Mouse (Mus musculus): ENCODE data around the gene Trim21.

Gene Trim21

GRCm38 (mm10) chr7:102564999-102565997 lies at the start of gene Trim21:
Trim21 (minus strand) TSS chr7:102565486.
- peak; percentile 87 for DNase-seq (ENCODE audit: low spot score)

GRCm38 (mm10) chr7:102597378-102598031 lies 32.2 kb upstream of the Trim21 start, which contains the start of gene Olfr552:
Olfr552 (plus strand) TSS chr7:102597770.
- DNase-seq (ENCODE audit: low spot score), result no peak

DNA sequence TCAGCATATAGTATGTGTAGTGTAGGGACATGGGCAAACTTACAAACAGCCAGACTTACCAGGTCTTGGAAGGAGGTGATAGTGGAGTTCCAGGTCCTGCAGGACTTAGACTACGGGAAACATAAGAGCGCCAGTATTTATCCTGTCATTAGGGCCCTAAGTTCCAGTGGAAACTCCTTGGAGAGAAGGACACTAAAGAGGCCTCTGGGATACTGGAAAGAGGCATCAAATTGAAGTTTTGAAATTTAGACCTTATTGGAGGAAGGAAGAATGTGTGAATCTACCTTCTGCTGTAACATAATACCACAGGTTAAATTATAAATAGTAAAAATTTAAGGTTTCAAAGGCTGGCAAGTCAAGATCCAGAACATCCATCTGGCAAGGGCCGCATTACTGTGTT lies 26.5 kb upstream of the Trim21 start, which contains the start of gene Olfr551:
Gene Olfr551 (minus strand): TSS at position 101 of the 400 bp plus-strand sequence.
- no peak for DNase-seq (ENCODE audit: low spot score)

GRCm38 (mm10) chr7:102575998-102576397 lies 10.7 kb upstream of the Trim21 start:
- no peak for DNase-seq (ENCODE audit: low spot score)

DNA sequence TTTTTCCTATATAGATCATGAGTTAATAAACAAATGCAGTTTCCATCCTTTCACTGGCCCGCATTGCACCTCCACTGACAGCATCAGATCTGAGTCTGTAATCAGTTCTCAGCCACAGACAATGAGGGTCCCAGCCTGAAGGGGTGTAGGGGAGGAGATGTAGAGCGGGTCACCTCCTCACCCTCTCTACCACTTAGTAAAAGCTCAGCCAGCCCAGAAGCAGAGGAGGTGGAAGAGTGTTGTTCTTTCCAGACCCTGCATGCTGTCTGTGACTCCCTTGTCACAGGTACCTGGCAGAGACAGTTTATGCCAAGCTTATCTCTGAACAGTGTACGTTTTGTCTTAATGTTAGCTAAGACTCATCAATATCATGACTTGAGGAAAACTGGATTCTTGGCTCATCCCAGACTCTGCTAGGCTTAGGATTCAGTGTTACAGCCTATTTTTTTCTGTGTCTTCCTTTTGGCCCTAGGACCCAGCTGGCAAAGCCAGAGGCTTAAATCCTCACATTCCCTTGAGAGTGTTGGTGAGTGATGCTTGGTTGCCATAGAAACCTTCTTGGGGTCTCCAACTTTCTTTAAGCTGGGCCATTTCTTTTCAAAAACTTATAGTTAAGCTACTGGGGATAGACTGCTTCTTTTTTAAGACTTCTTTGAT lies 8.0 kb upstream of the Trim21 start:
- DNase-seq (ENCODE audit: low spot score), result no peak

- DNase-seq (ENCODE audit: low spot score), result no peak
These were observed 5.9 kb upstream of the Trim21 start, which contains the start of gene Olfr550 for GRCm38 (mm10) chr7:102571142-102571541. Olfr550 (plus strand) TSS chr7:102571442.

- no peak for DNase-seq (ENCODE audit: low spot score)
These were observed 933 bp upstream of the Trim21 start for GRCm38 (mm10) chr7:102566219-102566618.

DNA sequence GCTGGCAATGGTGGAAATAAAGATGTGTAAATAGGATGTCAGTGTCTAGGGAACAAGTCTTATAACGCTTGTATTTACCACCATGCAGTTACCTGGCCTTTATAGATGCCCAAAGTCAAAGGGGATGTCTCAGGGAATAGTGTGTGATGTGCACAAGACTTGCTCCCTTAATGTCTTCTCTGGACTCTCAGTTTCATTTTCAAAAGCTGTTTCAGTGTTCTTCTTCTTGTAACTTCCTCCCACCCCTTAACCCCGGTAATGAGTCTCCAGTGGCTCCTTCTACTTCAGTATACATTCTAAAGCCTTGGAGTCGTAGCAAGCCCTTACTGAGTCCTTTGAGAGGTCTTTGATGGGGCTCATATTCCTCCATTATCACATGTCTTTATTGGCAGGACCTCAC lies 12.0 kb downstream of the Trim21 start:
- no peak for DNase-seq (ENCODE audit: low spot score)

- no peak for DNase-seq (ENCODE audit: low spot score)
These were observed 15.7 kb downstream of the Trim21 start, which contains the start of gene Olfr549 for GRCm38 (mm10) chr7:102549570-102549969. Olfr549 (plus strand) TSS chr7:102549870.

DNA sequence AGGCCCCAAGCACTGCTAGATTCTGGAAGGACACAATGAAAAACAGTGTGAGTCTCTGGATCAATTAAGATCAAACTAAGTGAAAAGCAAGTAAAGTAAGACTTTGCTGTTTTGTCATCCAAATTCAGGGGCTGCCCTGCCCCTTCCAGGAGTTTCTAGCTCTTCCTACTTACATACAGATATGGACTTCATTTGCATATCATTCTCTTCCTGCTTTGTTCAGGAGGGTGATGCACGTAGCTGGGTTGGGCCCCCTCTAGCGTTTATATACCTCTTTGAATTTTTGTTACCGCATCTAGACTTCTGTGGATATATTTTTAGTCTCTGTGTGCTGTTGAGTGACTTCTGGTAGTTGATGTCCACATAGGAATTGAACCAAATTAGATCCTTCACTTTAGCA lies 24.0 kb downstream of the Trim21 start:
- DNase-seq (ENCODE audit: low spot score), result no peak

DNA sequence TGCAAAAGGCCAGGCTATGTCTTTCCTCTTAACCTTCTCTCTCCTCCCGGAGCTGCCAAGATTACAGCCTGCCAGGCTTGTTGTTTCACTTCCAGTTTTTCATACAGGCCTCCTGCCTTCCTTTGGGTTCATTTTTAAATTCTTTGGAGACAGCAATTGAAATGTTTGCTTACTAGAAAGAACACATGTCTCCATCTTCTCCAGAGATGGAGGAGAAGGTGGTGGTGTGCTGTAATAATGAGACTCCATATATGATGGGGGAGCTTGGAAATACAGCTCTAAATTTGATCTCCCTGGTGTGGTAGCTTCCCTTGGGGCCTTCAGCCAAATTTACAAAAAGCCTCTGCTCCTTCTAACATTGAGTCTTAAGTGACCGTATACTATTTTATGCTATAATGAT lies 24.7 kb downstream of the Trim21 start, which contains the start of gene Olfr548-ps1:
Gene Olfr548-ps1 (plus strand): TSS at position 301 of the 400 bp plus-strand sequence.
- DNase-seq (ENCODE audit: low spot score), result no peak

DNA sequence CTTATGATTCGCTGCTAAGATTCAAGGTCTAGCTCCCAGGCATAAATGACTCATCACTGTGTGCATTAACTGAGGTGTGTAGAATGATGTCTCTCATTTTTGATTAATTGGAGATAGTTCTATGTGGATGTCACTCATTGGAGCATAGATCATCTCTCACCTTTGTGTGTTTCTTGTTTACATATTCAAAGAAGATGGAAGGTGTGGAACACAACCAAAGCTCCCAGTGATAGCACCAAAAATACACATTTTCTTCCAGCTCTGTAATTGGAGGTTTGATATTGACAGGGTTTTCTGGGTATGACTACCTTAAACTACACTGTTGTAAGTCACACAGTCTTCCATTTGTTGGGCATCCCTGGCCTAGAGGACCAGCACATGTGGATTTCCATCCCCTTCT lies 30.8 kb downstream of the Trim21 start, which contains the start of gene Olfr547:
Gene Olfr547 (plus strand): TSS at position 301 of the 400 bp plus-strand sequence.
- DNase-seq (ENCODE audit: low spot score), result no peak

GRCm38 (mm10) chr7:102529052-102529451 lies 36.2 kb downstream of the Trim21 start:
- no peak for DNase-seq (ENCODE audit: low spot score)

DNA sequence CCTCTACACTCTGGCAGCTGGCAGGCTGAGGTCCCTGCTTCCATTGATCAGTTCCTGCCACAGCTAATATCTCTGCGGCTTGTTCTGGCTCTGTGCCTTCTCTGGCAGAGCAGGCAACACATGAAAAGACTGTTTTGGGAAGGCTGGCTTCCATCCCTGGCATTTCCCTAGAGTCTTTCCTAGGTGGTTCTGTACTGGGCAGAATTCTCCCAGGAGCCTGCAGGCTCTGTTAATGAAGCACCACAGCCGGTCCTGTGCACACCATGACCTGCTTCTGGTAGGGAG lies 48.3 kb downstream of the Trim21 start:
- no peak for DNase-seq (ENCODE audit: low spot score)

DNA sequence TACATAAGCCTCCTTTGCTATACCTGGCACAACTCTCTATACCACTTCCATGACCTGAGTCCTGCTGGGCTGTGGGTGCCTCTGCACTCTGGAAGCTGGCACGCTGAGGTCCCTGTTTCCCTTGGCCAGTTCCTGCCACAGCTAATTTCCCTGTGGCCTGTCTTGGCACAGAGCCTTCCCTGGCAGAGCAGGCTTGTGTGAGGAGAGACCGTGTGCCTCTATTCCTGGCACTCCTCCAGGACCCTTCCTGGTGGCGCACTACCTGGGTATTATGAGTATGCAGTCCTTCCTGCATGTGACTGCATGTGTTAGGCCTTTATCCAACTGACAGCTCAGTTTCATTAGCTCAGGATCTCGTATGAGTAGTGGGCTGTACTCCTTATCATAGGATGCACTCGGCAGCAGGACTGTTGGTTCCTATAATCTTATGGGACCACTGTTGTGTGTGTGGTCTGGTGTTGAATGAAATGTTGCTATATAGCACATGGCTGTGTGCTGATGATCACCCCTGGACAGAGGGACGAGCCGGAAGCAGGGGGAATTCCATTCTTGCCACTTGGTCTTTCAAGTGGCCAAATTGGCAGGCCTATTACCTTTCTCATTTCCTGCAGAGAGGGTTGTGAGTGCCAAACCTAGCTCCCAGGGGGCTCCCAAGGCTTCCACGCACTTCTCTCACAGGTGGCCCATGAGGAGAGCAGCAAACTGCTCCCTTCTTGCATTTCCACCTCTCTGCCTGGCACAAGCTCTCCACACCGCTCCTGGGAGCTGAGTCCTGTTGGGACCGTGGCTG lies 48.8 kb downstream of the Trim21 start:
- DNase-seq (ENCODE audit: low spot score), result no peak

DNA sequence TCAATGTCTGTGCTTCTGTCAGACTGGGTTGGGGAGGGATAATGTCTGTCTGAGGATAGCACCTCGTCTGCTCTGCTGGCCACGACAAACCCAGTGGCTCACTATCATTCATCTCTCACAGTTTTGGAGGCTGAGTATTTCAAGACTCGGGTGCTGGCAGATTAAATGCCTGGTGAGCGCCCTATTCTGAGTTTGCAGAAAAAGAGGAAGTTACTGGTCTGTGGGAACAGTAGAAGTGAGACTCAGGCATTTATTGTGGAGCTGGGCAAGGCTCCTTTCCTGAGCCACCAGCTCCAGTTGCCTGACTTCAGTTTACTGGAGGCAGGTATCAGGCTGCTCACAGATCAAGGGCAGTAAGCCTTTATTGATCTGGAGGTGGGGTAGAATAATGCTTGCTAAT lies 51.1 kb downstream of the Trim21 start:
- DNase-seq (ENCODE audit: low spot score), result no peak

DNA sequence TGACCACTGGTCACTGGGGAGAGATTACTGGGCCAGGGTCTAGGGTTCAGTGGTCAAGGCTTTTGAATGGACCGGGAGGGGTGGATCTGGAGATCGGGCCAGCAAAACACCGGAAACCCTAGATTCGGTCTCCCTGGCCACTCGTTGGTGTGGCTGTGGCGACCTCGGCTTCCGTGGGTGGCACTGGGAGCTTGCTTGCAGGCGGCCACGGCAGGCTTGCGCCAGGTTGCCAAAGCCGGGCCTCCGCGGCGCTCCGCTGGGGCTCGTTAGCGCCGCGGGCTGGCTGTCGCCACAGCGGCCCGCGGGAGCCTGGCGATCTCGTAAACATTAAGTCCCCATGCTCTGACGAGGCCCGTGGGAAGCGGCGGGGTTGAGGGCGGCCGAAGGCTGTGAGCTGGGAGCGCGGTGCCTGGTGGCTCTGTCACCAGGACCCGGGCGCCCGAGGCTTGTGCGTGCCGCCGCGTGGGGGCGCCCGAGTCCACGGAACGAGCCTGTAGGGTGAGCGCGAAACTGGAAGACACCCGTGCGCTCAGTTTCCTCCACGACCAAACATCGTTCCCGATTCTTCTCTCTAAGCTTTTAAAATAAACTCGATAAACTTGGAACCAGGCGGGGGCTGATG lies 52.4 kb downstream of the Trim21 start:
- DNase-seq (ENCODE audit: low spot score), result peak; percentile 60

DNA sequence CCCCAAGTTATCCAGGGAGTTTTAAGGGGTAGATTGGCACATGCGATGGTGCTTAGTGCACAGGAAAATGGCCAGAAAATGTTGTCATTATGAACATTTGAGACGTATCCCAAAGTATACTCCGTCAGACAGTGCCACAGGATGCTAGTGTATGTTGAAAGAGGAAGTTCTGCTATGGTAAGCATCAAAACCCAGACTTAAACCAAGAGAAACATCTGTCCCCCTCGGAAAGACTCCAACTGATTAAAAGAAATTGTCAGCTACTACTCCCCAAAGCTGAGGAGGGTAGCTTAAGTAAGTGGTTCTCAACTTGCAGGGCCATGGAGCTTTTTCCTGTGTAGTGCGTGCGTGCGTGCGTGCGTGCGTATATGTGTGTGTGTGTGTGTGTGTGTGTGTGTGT lies 53.4 kb downstream of the Trim21 start:
- no peak for DNase-seq (ENCODE audit: low spot score)

DNA sequence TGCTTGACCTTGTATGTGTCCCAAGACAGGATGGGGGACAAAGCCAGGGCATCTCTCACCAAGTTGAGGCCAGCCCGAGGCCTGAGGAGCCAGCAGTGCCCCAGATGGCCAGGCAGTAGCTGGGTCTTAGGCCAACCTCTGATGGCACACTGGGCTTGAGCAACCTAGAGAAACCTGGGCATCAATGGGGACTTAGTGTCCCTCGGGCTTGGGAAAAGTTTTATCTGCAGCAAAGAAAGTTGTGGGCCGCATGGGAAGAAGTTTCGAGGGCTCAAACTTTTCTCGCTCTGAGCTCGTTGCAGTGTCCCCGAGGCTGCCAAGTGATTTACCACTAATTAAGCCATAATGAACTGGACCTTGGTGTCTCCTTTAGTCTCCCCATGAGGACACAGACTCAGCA lies 55.6 kb downstream of the Trim21 start:
- DNase-seq (ENCODE audit: low spot score), result no peak

DNA sequence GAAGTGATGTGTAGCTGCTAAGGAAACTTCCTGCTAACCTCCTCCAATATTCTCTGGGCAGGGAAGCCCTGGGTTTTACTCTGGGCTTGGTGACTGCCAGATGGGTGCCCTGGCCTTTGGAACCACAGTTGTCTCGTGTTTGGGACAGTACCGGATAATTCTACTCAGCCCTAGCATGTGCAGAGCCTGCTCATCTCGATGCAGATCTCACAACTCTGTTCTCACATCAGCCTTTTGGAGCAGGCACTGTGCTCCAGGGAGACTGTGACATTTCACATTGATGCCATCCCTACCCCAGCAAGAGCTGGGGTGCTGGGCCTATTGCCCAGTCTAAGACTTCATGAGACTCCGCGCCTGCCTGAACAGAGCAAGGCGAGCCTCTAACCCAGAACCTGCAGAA lies 56.6 kb downstream of the Trim21 start:
- no peak for DNase-seq (ENCODE audit: low spot score)

DNA sequence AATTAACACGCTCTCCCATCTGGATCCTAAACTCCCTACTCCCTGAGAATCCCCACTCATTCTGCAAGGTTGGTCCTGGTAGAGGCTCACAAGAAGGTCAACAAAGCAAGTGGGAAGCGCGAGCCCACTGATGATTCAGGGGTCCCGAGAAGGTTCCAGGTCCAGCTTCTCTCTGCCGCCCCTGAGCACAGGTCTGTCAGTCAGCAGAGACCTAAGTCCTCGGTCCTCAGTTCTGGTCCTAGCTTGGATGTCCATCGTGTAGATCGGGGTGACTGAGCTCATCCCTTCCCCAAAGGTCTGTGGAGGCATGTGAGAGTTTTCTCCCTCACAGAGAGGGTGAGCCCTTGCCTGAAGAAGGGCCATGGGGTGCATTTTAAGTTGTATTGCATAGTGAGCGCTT lies 57.2 kb downstream of the Trim21 start:
- DNase-seq (ENCODE audit: low spot score), result no peak
